In genomic region chr7:73527225-73527624, GRCm38 (mm10) we compare ENCODE assay signal across 23 mouse cellular contexts. TPM values are rescaled to one million over a fixed set of nuclear protein-coding genes. Genes with fewer than 3 reads are reported as not detected.
DNase-seq lines count a peak whose midpoint lies in the region; ATAC-seq and TF ChIP-seq lines count a peak whose summit lies in the region.
"Had no signal": no experiment of that assay in that cellular context is flagged by ENCODE, and none has a peak within 500 bp of the region (broad histone marks: within the 10 kb centered on the region; RNA-seq: fewer than 3 reads in every experiment).

No protein-coding gene starts in this region.

- H3K4me2 ChIP-seq in liver, embryonic 12.5 days: no peak overlapping the region
- no peak overlapping the region for H3K4me2 ChIP-seq in stomach, embryonic 16.5 days (ENCODE audit: low read depth, low read length)
- H3K4me2 ChIP-seq: hindbrain, embryonic 15.5 days; midbrain, embryonic 15.5 days; neural tube, embryonic 15.5 days had no signal

- DNase-seq in heart, adult 11 months: peak; percentile 87
- no peak for DNase-seq in heart, adult 2 months
- DNase-seq in liver: no peak
- DNase-seq in spleen, postnatal 36 days (ENCODE audit: low spot score in 2 of 2): no peak
- DNase-seq: adrenal gland, postnatal 10 days; B cell, adult 2 months; cerebellum, adult 11-12 months; cerebellum, postnatal 14 days; embryo, embryonic 11 days; gastrocnemius, postnatal 10 days; heart, postnatal 4 days; kidney, adult 11 months; kidney, postnatal 10 days; thymus, adult 2 months had no signal

- no peak for TF ChIP-seq POLR2A in heart, adult 2 months (IDR thresholded peaks at IDR 0.05; ENCODE audit: insufficient read depth, low read depth, low read length)

- H3K4me3 ChIP-seq in heart, adult 2 months: no peak overlapping the region
- no peak overlapping the region for H3K4me3 ChIP-seq in liver, embryonic 12.5 days
- no peak overlapping the region for H3K4me3 ChIP-seq in stomach, embryonic 16.5 days (replicated peaks; ENCODE audit: low read length)
- H3K4me3 ChIP-seq: hindbrain, embryonic 15.5 days; megakaryocyte, embryonic 14.5 days; midbrain, embryonic 15.5 days; neural tube, embryonic 15.5 days had no signal

- no peak for ATAC-seq in liver, embryonic 12.5 days
- ATAC-seq in granulocyte monocyte progenitor cell, adult 5-6 weeks (replicated peaks; ENCODE audit: poor library complexity, severe bottlenecking): peak; percentile 56
- ATAC-seq in stomach, embryonic 16.5 days (ENCODE audit: insufficient read depth, low FRiP score): no peak
- ATAC-seq: lung, postnatal 0 days; midbrain, embryonic 15.5 days had no signal

- H3K4me1 ChIP-seq in heart, adult 2 months (ENCODE audit: control insufficient read depth, insufficient read depth, low read length): peaks cover 25% of the 10 kb centered on the region
- H3K4me1 ChIP-seq in liver, embryonic 12.5 days: peaks cover 61% of the 10 kb centered on the region
- H3K4me1 ChIP-seq in stomach, embryonic 16.5 days (ENCODE audit: control insufficient read depth, insufficient read depth, low read length): peaks cover 20% of the 10 kb centered on the region

- no peak for TF ChIP-seq CTCF in heart, adult 2 months (IDR thresholded peaks at IDR 0.05)

- peaks cover 8% of the 10 kb centered on the region for H3K79me2 ChIP-seq in heart, adult 2 months (replicated peaks; ENCODE audit: control insufficient read depth, insufficient read depth, low read length)

- H3K36me3 ChIP-seq in heart, adult 2 months (ENCODE audit: control insufficient read depth, insufficient read depth, low read length): peaks cover 57% of the 10 kb centered on the region
- H3K36me3 ChIP-seq in liver, embryonic 12.5 days: peaks cover 69% of the 10 kb centered on the region
- no peaks in the 10 kb centered on the region for H3K36me3 ChIP-seq in stomach, embryonic 16.5 days (ENCODE audit: control insufficient read depth, insufficient read depth, low read length)
- H3K36me3 ChIP-seq: hindbrain, embryonic 15.5 days; midbrain, embryonic 15.5 days had no signal

- no peak overlapping the region for H3K9ac ChIP-seq in heart, adult 2 months (ENCODE audit: low read depth, low read length)
- no peak overlapping the region for H3K9ac ChIP-seq in liver, embryonic 12.5 days
- H3K9ac ChIP-seq in stomach, embryonic 16.5 days (ENCODE audit: low read length): no peak overlapping the region
- H3K9ac ChIP-seq: hindbrain, embryonic 15.5 days; liver, embryonic 14.5 days; midbrain, embryonic 15.5 days; neural tube, embryonic 15.5 days had no signal

- no peak for TF ChIP-seq EP300 in heart, adult 2 months (IDR thresholded peaks at IDR 0.05; ENCODE audit: insufficient read depth, low read depth, low read length)

- intact Hi-C loops in heart, adult 2 months (cut with DNase I): no loop called here

- no peaks in the 10 kb centered on the region for H3K27me3 ChIP-seq in heart, adult 2 months (ENCODE audit: control insufficient read depth, insufficient read depth, low read length)
- no peaks in the 10 kb centered on the region for H3K27me3 ChIP-seq in liver, embryonic 12.5 days (replicated peaks)
- H3K27me3 ChIP-seq in stomach, embryonic 16.5 days (ENCODE audit: control insufficient read depth, insufficient read depth, low read length): no peaks in the 10 kb centered on the region
- H3K27me3 ChIP-seq: hindbrain, embryonic 15.5 days; megakaryocyte, embryonic 14.5 days; midbrain, embryonic 15.5 days; neural tube, embryonic 15.5 days had no signal

- 74% methylated on average over 4 of the region's 4 CpGs for WGBS in heart, adult 2 months
- 57% methylated on average over 4 of the region's 4 CpGs for WGBS in liver, embryonic 12.5 days (ENCODE audit: insufficient replicate concordance)
- WGBS in stomach, embryonic 16.5 days: 74% methylated on average over 4 of the region's 4 CpGs

- H3K27ac ChIP-seq in heart, adult 2 months: no peak overlapping the region
- H3K27ac ChIP-seq in liver, embryonic 12.5 days: peak overlapping the region; percentile 18; the same call in 1 of the 2 replicates
- H3K27ac ChIP-seq in stomach, embryonic 16.5 days (ENCODE audit: low read length): peak overlapping the region; percentile 46
- H3K27ac ChIP-seq: hindbrain, embryonic 15.5 days; liver, embryonic 14.5 days; midbrain, embryonic 15.5 days; neural tube, embryonic 15.5 days had no signal

- H3K9me3 ChIP-seq in liver, embryonic 12.5 days (replicated peaks): no peaks in the 10 kb centered on the region
- no peaks in the 10 kb centered on the region for H3K9me3 ChIP-seq in stomach, embryonic 16.5 days (replicated peaks; ENCODE audit: control insufficient read depth, low read length)
- H3K9me3 ChIP-seq: hindbrain, embryonic 15.5 days; megakaryocyte, embryonic 14.5 days; midbrain, embryonic 15.5 days; neural tube, embryonic 15.5 days had no signal

RNA-seq across cellular contexts. Expression of gene Chd2, which starts 14.4 kb away (rescaled TPM):
- total RNA-seq in heart, adult 2 months (2021): 10 to 100 TPM; 38.1 to 43.3 TPM
- 32.9 and 38.0 TPM in 2 replicates for polyA plus RNA-seq in heart, adult 2 months (2012; rRNA removed)
- 26.2 and 28.9 TPM in 2 replicates for polyA plus RNA-seq in liver, embryonic 12.5 days (2016; fragmentation: Nextera tagmentation; extraction: Ambion mirVana)
- 42.3 and 47.5 TPM in 2 replicates for total RNA-seq in granulocyte monocyte progenitor cell, adult 5-6 weeks (2014; fragmentation: Nextera tagmentation)
- 93.8 and 118 TPM in 2 replicates for total RNA-seq in granulocyte monocyte progenitor cell, adult 5-6 weeks (2017)
- polyA plus RNA-seq in stomach, embryonic 16.5 days (2015; fragmentation: Nextera tagmentation; extraction: Ambion mirVana): 35.8 and 44.5 TPM in 2 replicates
